Mouse (Mus musculus): ENCODE results near the gene Eif4ebp2. TPM values are rescaled to one million over a fixed set of nuclear protein-coding genes. Genes with fewer than 3 reads are reported as not detected.

Gene Eif4ebp2
- total and polyA plus RNA-seq, 3 experiments, result 53.3 to 71.3 (median 70.9) TPM

DNA sequence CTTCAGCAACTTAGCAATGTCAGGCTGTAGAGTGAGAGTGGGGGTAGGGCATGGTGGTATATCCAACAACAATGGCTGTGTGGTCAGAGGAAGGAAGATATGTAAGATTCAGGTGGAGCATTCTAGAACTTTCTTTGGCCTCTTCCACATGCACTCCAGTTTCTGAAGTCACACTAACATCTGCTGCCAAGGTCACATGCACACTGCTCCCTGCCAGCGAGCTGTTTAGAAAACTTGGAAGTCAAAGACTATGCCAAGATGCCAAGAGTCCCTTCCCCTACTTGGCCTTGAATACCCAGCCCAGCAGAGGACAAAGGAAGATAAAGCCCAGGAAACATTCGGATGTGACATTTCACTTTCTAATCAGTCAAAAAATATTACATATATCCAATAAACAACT is 49.5 kb downstream of the Eif4ebp2 start:
- Histone ChIP-seq H3K4me1 (ENCODE audit: control insufficient read depth, insufficient read depth, low read length) (peaks cover 4% of the 10 kb centered on the region), H3K27ac (no peak overlapping the region), H3K79me2 (replicated peaks; ENCODE audit: control insufficient read depth, insufficient read depth, low read length) (no peaks in the 10 kb centered on the region), H3K36me3 (ENCODE audit: control insufficient read depth, insufficient read depth, low read length) (no peaks in the 10 kb centered on the region), H3K4me3 (no peak overlapping the region), H3K27me3 (ENCODE audit: control insufficient read depth, insufficient read depth, low read length) (no peaks in the 10 kb centered on the region), H3K9ac (ENCODE audit: low read depth, low read length) (no peak overlapping the region)
- DNase-seq, result peak in 1 of 2 experiments; percentile 50
- intact Hi-C loops (cut with DNase I), result no loop called here
- 11% methylated on average over 2 of the region's 2 CpGs for WGBS
- TF ChIP-seq CTCF (IDR thresholded peaks at IDR 0.05) (no peak), POLR2A (IDR thresholded peaks at IDR 0.05; ENCODE audit: insufficient read depth, low read depth, low read length) (no peak), EP300 (IDR thresholded peaks at IDR 0.05; ENCODE audit: insufficient read depth, low read depth, low read length) (peak; percentile 66; the same call in 1 of the 2 replicates)

- H3K4me3 ChIP-seq, result no peak overlapping the region
- no peaks in the 10 kb centered on the region for H3K36me3 ChIP-seq (ENCODE audit: control insufficient read depth, insufficient read depth, low read length)
- H3K27ac ChIP-seq, result no peak overlapping the region
- intact Hi-C loops (cut with DNase I), result no loop called here
- TF ChIP-seq EP300 (IDR thresholded peaks at IDR 0.05; ENCODE audit: insufficient read depth, low read depth, low read length) (no peak), CTCF (IDR thresholded peaks at IDR 0.05) (peak; percentile 47), POLR2A (IDR thresholded peaks at IDR 0.05; ENCODE audit: insufficient read depth, low read depth, low read length) (no peak)
- no peaks in the 10 kb centered on the region for H3K27me3 ChIP-seq (ENCODE audit: control insufficient read depth, insufficient read depth, low read length)
- peaks cover 4% of the 10 kb centered on the region for H3K4me1 ChIP-seq (ENCODE audit: control insufficient read depth, insufficient read depth, low read length)
- no peak overlapping the region for H3K9ac ChIP-seq (ENCODE audit: low read depth, low read length)
- 76% methylated on average over 5 of the region's 5 CpGs for WGBS
- DNase-seq, result no peak
- H3K79me2 ChIP-seq (replicated peaks; ENCODE audit: control insufficient read depth, insufficient read depth, low read length), result no peaks in the 10 kb centered on the region
These were observed 50.0 kb downstream of the Eif4ebp2 start for GRCm38 (mm10) chr10:61402480-61402879.

GRCm38 (mm10) chr10:61400407-61400806 is 52.1 kb downstream of the Eif4ebp2 start:
- no peak for DNase-seq
- Histone ChIP-seq H3K79me2 (replicated peaks; ENCODE audit: control insufficient read depth, insufficient read depth, low read length) (no peaks in the 10 kb centered on the region), H3K27me3 (ENCODE audit: control insufficient read depth, insufficient read depth, low read length) (no peaks in the 10 kb centered on the region), H3K4me3 (no peak overlapping the region), H3K9ac (ENCODE audit: low read depth, low read length) (no peak overlapping the region), H3K27ac (no peak overlapping the region), H3K4me1 (ENCODE audit: control insufficient read depth, insufficient read depth, low read length) (peaks cover 4% of the 10 kb centered on the region), H3K36me3 (ENCODE audit: control insufficient read depth, insufficient read depth, low read length) (no peaks in the 10 kb centered on the region)
- 96% methylated on average over 5 of the region's 5 CpGs for WGBS
- no peak for TF ChIP-seq POLR2A (IDR thresholded peaks at IDR 0.05; ENCODE audit: insufficient read depth, low read depth, low read length)
- no peak for TF ChIP-seq CTCF (IDR thresholded peaks at IDR 0.05)
- TF ChIP-seq EP300 (IDR thresholded peaks at IDR 0.05; ENCODE audit: insufficient read depth, low read depth, low read length), result no peak
- intact Hi-C loops (cut with DNase I), result no loop called here

DNA sequence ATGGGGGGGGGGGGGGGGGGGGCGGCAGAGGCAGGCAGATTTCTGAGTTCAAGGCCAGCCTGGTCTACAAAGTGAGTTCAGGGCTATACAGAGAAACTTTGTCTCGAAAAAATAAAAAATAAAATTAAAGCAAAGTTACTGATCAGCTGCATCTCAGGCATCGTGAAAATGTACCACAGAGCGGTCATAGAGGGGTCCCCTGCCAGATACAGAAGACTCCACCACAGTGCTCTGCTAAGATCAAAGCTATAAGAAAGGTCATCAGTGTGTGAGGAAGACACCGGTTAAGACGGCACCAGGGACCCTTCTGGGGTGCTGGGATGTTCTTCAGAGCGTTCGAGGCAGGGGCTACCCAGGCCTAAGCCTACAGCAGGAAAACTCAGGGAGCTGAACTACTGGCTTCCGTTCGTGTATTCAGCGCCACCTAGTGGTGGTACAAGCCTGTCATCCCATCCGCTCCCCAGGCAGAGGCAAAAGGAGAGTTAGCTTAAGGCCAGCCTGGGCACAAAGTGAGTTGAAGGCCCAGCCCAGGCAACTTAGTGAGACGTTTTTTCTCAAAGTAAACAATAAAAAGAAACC is 53.2 kb downstream of the Eif4ebp2 start:
- Histone ChIP-seq H3K27ac (no peak overlapping the region), H3K36me3 (ENCODE audit: control insufficient read depth, insufficient read depth, low read length) (no peaks in the 10 kb centered on the region), H3K27me3 (ENCODE audit: control insufficient read depth, insufficient read depth, low read length) (no peaks in the 10 kb centered on the region), H3K4me1 (ENCODE audit: control insufficient read depth, insufficient read depth, low read length) (peaks cover 4% of the 10 kb centered on the region), H3K9ac (ENCODE audit: low read depth, low read length) (no peak overlapping the region), H3K4me3 (no peak overlapping the region), H3K79me2 (replicated peaks; ENCODE audit: control insufficient read depth, insufficient read depth, low read length) (no peaks in the 10 kb centered on the region)
- DNase-seq, result peak; percentile 72 to 73
- TF ChIP-seq EP300 (IDR thresholded peaks at IDR 0.05; ENCODE audit: insufficient read depth, low read depth, low read length), result peak; percentile 96
- peak; percentile 95 for TF ChIP-seq CTCF (IDR thresholded peaks at IDR 0.05)
- no peak for TF ChIP-seq POLR2A (IDR thresholded peaks at IDR 0.05; ENCODE audit: insufficient read depth, low read depth, low read length)
- WGBS, result 26% methylated on average over 13 of the region's 13 CpGs
- intact Hi-C loops (cut with DNase I), result loop anchor here (1.0 to 2.0 kb wide), 2 partner anchors 58 to 198 kb away; no protein-coding TSS in a partner anchor

GRCm38 (mm10) chr10:61398125-61398524 is 54.3 kb downstream of the Eif4ebp2 start:
- 74% methylated on average over 3 of the region's 3 CpGs for WGBS
- intact Hi-C loops (cut with DNase I), result loop anchor here (2.0 kb wide), 1 partner anchor 197 kb away; no protein-coding TSS in a partner anchor
- H3K9ac ChIP-seq (ENCODE audit: low read depth, low read length), result no peak overlapping the region

DNA sequence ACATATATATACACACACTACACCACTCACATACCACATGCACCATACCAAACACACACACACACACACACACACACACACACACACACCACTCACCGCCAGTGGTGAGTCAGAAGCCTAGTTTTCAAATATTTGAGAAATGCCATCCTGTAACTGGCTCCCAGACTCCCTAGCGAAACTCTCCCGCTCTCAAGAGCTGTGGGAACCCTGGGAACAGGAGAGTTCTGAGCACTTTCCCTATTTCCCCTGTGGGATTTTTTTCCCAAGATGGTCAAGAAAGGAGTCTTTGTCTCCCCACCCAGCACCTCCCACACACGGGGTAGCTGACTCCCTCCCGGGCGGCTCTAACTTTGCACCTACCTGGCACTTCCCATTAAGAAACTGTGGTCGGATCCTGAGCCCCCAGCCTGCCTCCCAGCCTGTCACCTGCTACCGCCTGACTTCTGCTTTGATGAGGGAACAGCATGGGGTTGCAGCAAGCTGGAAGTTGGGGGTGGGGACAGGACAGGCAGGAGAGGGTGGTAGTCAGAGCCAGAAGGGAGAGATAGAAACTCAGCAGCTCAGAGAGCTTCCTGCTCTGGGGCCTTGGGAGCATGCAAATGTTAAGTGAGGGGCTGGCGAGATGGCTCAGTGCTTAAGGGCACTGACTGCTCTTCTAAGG is 57.9 kb downstream of the Eif4ebp2 start:
- no peak for TF ChIP-seq EP300 (IDR thresholded peaks at IDR 0.05; ENCODE audit: insufficient read depth, low read depth, low read length)
- no peak for TF ChIP-seq CTCF (IDR thresholded peaks at IDR 0.05)
- TF ChIP-seq POLR2A (IDR thresholded peaks at IDR 0.05; ENCODE audit: insufficient read depth, low read depth, low read length), result no peak
- Histone ChIP-seq H3K4me1 (ENCODE audit: control insufficient read depth, insufficient read depth, low read length) (peaks cover 8% of the 10 kb centered on the region; the same call in 1 of the 2 replicates), H3K9ac (ENCODE audit: low read depth, low read length) (no peak overlapping the region), H3K4me3 (no peak overlapping the region), H3K27me3 (ENCODE audit: control insufficient read depth, insufficient read depth, low read length) (no peaks in the 10 kb centered on the region), H3K36me3 (ENCODE audit: control insufficient read depth, insufficient read depth, low read length) (no peaks in the 10 kb centered on the region), H3K79me2 (replicated peaks; ENCODE audit: control insufficient read depth, insufficient read depth, low read length) (no peaks in the 10 kb centered on the region), H3K27ac (no peak overlapping the region)
- WGBS, result 34% methylated on average over 9 of the region's 9 CpGs
- DNase-seq, result no peak
- intact Hi-C loops (cut with DNase I), result no loop called here

More at GRCm38 (mm10) chr10:61398125-61398524, 54.3 kb downstream of the Eif4ebp2 start:
- no peak for TF ChIP-seq EP300 (IDR thresholded peaks at IDR 0.05; ENCODE audit: insufficient read depth, low read depth, low read length)
- TF ChIP-seq POLR2A (IDR thresholded peaks at IDR 0.05; ENCODE audit: insufficient read depth, low read depth, low read length), result no peak
- TF ChIP-seq CTCF (IDR thresholded peaks at IDR 0.05), result no peak
- Histone ChIP-seq H3K36me3 (ENCODE audit: control insufficient read depth, insufficient read depth, low read length) (no peaks in the 10 kb centered on the region), H3K4me1 (ENCODE audit: control insufficient read depth, insufficient read depth, low read length) (peaks cover 4% of the 10 kb centered on the region), H3K4me3 (no peak overlapping the region), H3K79me2 (replicated peaks; ENCODE audit: control insufficient read depth, insufficient read depth, low read length) (no peaks in the 10 kb centered on the region), H3K27ac (no peak overlapping the region), H3K27me3 (ENCODE audit: control insufficient read depth, insufficient read depth, low read length) (no peaks in the 10 kb centered on the region)
- DNase-seq, result no peak
